Mouse (Mus musculus): ENCODE measurements around the gene Slit3. TPM values are rescaled to one million over a fixed set of nuclear protein-coding genes. Genes with fewer than 3 reads are reported as not detected.

The Slit3 gene
- total RNA-seq, 2 experiments from 2014 or later, result 31.5 to 47.6 TPM

DNA sequence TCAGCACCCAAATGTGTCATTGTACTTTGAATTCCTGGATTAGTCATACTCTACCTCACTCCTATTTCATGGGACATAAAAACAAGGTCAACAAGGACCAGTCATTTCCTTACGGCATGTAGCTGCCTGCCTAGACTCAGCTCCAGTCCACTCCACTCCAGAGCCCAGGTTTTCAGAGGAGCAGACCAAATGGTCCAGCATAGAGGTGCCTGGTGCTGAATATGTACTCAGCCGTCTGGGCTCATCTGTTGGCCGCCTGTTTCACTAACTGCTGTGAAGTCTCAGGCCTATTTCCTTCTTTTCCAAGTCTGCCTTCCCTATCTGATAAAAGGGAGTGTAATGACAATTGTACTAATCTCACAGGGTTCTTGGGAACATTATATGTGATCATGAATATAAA is 547.1 kb downstream of the Slit3 start:
- peak; percentile 43 to 51 for DNase-seq (ENCODE audit: low spot score in 2 of 2)

GRCm38 (mm10) chr11:35668750-35669149 is 547.7 kb downstream of the Slit3 start:
- no peak for DNase-seq (ENCODE audit: low spot score in 2 of 2)

DNA sequence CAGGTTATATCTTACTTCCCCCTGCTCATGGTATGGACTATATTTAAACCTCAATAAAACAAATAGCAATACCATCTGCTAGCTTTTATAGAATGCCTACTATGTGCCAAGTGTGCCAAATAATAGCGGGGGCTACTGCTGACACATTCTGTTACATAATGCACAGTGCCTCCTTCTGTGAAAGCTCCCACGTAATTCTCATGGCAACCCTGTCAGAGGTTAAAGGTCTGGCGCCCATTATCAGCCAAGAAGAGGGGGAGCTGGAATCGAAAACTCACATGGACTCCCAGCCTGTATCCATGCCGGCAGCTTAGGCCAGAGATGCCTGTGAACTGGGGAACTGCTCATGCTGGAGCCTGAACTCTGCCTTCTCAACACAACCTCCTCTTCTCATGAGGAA is 548.5 kb downstream of the Slit3 start:
- no peak for DNase-seq (ENCODE audit: low spot score in 2 of 2)

GRCm38 (mm10) chr11:35670181-35670580 is 549.2 kb downstream of the Slit3 start:
- DNase-seq (ENCODE audit: low spot score in 2 of 2), result no peak

DNA sequence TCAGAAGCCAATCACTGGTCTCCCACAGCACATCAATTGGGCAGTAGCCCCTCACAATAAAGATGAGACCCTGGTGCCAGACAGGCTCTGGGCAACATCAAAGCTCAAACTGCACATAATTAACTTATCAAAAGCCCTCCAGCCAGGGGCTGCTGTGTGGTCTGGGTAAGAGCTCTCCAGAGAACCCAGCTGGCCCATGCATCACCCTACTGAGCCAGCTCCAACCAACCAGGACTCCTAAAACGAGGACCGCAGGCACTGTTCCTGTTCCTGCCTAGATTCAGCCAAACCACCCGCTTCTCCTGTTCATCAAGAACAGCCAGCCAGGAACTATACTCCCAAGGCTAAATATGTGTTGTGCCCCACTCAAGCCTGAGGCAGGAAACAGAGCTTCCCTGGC is 549.7 kb downstream of the Slit3 start:
- no peak for DNase-seq (ENCODE audit: low spot score in 2 of 2)

- DNase-seq (ENCODE audit: low spot score in 2 of 2), result no peak
Observed at GRCm38 (mm10) chr11:35673050-35673449, 552.0 kb downstream of the Slit3 start.

DNA sequence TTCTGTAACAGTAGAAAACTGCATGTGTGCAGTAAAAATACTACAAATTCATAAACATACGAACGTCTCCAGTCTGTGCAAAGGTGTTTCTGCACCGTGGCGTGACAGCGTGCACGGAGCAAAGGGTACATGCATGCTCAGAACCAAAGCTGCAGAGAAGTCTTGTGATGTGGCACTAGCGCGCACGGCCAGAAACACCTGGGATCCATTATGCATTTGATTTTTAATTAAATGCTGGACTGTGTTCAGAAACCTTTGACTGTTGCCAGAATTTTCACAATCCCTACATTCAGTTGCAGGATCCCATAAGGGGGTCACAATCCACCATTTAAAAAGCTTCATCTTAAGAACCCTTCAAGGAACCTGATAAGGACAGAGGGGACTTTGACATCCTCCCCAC is 553.2 kb downstream of the Slit3 start:
- no peak for DNase-seq (ENCODE audit: low spot score in 2 of 2)

- no peak for DNase-seq (ENCODE audit: low spot score in 2 of 2)
Observed at GRCm38 (mm10) chr11:35676744-35677143, 555.7 kb downstream of the Slit3 start.

DNA sequence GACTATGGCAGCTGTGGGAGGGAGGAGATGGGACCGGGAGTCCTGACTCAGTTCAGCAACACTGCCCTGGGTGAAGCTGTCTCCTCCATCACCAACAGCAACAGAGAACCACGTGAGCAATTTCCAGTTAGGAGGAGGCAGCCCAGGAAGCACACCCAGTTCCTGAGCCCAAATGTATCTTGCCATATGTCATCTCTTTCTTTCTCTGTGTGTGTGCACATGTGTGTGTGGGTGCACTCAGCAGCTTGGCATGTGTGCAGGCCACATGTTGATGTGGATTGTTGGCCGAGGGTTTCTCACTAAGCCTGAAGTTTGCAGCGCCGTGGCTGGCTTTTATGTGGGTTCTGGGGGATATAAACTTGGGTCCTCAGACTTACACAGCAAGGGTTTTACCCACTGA is 559.0 kb downstream of the Slit3 start:
- DNase-seq (ENCODE audit: low spot score in 2 of 2), result no peak

DNA sequence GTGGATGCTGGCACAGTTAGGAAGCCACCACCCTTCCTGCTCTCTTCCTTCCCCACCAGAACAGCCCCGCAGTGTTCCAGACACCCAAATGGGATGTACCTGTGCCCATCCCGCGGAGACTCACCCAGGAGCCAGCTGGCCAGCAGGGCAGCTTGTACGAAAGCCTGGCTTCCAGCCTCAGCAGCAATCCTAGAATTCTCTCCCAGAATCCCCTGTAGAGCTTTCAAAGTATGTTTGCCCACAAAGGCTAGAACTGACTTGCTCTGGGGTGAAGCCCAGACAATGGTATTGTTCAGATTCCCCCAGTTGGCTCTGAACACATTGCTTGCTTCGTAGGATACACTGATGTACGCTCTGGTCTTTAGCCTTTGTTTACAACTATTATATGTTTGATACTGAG is 566.3 kb downstream of the Slit3 start:
- DNase-seq (ENCODE audit: low spot score in 2 of 2), result no peak

DNA sequence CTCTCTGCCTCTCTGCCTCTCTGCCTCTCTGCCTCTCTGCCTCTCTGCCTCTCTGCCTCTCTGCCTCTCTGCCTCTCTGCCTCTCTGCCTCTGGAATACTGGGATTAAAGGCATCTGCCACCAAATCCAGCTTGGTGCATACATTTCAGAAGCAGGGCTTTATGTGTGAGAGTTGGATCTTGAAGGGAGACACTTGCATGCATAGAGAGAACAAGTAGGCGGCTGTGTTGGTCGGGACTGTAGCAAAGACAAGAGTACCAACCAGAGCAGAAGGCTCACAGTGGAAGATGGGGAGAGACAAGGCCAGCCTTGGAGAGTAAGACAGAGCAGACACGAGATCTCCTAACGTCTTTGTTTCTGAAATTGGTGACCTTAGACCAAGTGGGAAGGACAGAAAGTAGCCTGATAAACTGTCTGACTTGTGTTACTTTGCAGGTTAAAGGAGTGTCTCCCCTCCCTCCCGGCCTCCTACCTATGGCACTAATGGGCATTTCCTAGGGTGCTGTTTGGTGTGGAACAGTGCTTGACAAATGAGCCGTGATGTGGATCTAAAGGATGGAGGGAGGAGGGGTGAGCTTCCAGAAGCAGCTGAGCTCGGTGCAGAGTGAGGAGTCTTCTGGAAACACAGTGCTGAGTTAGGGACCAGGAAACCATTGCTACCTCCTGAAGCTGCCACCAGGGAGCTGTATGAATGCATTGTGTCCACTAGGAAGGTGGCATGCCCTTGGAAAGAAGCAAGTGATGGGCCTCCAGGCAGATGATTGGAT is 569.7 kb downstream of the Slit3 start:
- DNase-seq (ENCODE audit: low spot score in 2 of 2), result no peak

DNA sequence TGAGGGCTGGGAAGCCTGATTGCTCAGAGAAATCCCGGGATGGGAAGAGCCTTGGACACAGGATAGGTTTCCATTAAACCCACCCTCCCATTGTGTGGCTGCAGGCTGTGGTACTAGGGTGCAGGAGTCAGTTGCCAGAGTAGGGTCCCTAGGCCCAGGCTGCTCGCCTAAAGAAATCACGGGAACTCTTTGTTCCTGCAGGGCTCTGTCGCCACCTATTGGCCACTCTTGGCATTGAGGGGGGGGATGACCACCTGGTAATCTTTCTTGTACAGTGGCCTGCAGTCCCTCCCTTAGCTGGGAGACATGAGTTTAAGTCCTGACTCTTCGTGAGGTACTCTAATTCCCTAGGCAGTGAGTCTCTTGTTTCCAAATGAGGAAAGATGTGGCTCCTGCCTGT is 572.1 kb downstream of the Slit3 start:
- peak; percentile 55 to 64 for DNase-seq (ENCODE audit: low spot score in 2 of 2)

DNA sequence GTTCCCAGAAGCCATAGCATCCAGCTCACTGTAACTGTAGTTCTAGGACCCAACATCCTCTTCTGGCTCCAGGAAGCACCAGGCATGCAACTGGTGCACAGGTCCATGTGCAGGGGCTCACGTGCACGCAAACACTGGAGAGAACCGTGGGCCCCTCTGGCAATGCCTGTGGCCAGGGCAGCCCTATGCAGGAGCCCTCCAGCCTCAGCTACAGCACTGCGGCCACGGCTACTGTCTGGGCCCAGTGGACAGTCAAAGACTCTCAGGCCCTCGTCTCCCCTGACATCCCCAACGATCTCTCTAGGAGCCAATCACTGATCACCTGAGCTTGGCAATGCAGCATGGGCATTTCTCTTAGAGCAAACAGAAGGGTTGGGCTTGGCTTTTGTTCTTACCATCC is 572.6 kb downstream of the Slit3 start:
- DNase-seq (ENCODE audit: low spot score in 2 of 2), result no peak

GRCm38 (mm10) chr11:35697476-35697875 is 576.5 kb downstream of the Slit3 start:
- no peak for DNase-seq (ENCODE audit: low spot score in 2 of 2)

DNA sequence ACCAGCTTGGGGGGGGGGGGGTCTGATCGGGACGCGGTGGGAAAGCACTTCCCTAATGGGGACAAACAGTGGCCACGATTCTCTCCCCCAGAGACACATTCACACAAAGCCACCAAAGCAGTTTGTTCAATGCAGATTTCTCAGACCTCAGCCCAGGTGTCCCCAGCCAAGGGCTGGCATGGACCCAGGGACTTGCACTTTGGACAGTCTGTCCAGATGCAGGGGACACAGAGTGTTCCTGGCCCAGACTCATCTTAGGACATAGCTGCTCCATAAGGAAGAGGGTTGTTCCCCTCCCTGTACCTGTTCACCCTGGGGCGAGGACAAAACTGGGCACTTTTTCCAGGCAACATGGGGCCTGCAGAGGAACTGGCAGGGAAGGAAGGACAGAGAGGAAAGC is 577.9 kb downstream of the Slit3 start:
- DNase-seq (ENCODE audit: low spot score in 2 of 2), result no peak

DNA sequence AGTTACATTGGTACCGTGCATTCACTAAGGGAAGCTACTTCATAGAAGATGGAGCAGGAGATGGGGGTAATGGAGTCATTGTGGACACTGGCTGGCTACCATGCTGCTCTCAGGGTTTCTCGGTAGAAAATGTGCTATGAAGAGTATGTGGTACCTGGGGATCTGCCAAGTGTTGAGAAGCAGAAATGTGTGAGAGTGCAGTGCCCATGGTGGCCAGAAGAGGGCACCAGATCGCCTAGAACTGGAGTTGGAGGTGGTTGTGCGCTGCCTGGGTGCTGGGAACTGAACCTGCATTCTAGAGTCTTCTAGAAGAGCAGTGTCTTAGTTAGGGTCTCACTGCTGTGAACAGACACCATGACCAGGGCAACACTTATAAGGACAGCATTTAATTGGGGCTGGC is 582.4 kb downstream of the Slit3 start:
- no peak for DNase-seq (ENCODE audit: low spot score in 2 of 2)

DNA sequence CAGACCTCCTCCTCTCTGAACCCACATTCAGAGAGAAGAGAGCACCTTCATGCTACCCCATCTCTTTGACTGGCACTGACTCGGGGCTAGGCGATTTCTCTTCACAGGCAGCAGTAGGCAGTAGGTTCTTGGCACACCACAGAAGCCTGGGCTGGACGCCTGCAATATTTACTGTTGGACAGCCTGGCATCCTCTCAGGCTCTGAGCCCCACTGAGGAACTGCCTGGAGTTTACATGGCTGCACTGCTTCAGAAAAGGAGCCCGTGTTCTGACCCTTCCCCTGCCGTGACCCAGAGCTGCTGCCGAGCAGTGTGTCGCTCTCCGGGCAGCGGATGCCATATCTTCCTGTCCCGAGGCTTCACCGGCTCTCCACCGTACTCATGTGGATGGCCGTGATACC is 583.4 kb downstream of the Slit3 start:
- no peak for DNase-seq (ENCODE audit: low spot score in 2 of 2)

- no peak for DNase-seq (ENCODE audit: low spot score in 2 of 2)
Observed at GRCm38 (mm10) chr11:35704927-35705326, 583.9 kb downstream of the Slit3 start.

DNA sequence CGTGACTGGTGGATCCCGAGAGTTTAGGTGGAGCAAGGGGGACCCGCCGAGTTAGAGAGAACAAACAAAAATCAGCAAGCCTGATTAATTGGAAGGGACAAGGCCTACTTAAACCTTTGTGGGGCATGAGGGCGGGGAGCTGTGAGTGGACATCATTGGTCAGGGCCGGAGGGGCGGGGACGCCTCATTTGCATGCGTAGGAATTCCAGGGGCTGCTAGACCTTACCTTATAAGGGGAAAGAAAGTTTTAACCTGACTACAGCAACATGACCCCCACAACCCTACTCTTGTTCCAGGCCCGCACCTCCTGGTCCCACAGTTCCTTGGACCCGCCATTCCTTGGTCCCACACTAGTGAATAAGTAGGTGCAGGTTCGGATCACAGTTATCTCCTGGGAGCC is 586.4 kb downstream of the Slit3 start:
- DNase-seq (ENCODE audit: low spot score in 2 of 2), result no peak

DNA sequence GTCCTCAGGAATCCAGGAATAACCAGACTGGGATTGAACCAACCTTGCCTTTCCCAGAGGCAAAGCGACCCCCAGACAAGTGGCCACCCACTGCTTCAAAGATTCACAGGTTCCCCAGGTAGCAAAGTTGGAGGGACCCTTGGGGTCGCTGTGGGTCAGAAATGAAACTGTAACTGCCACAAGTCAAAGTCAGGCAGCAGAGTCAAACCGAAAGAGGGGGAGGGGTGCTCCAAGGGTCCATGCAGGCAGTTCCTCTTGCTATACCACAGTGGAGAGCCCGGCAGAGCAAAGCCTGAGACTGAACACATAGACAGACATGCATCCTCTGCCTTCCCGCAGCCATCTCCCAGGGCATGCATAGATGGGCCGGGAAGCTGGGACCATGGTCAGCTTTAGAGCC is 590.3 kb downstream of the Slit3 start:
- no peak for DNase-seq (ENCODE audit: low spot score in 2 of 2)

DNA sequence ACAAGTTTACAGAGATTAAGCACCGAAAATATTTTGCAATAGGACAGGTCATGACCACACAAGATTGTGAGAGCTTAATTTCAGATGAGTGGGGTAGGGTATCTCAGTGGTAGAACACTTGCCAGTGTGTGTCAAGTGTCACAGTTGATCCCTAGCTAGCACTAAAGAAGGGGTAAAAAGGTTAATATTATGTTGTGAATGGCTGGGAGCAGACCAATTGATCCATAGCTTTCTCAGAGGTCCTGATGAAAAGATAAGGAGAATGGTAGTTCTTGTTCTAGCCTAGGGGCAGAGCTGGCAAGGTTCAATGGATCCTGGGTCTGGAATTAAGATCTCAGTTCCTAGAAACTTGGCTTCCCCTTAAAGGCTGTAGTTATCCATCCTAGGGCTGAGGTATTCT is 597.9 kb downstream of the Slit3 start:
- DNase-seq (ENCODE audit: low spot score in 2 of 2), result no peak

DNA sequence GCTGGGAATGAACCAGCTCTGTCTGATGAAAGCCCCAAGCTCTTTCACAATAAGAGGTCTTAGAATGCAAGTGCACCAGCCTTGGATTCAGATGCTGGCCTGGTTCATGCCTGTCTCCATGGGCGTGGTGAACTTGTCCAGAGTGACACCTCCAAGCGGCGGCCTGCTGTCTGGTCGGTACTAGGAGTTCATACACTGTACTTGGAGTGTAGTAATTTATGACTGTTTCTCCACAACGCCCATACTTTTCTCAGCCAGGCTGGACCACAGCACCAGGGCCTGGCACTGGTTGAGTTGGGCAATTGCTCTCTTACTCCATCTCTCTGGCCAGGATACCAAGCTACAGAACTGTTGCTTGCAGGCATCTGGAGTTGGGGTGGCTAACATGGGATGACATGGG is 602.9 kb downstream of the Slit3 start:
- DNase-seq (ENCODE audit: low spot score in 2 of 2), result no peak

GRCm38 (mm10) chr11:35726341-35726846 is 605.4 kb downstream of the Slit3 start:
- DNase-seq (ENCODE audit: low spot score in 2 of 2), result no peak
